Mouse (Mus musculus): ENCODE data around the gene Creb3l4.
A peak's percentile ranks its signal among the peaks of the same experiment; 100 is the strongest.

- TF ChIP-seq NELFE (IDR thresholded peaks at IDR 0.05; ENCODE audit: low read depth, low read length), result no peak
- no peak for TF ChIP-seq HCFC1 (IDR thresholded peaks at IDR 0.05; ENCODE audit: low read depth, low read length)
- no peak for TF ChIP-seq MAX (IDR thresholded peaks at IDR 0.05; ENCODE audit: low read length)
- no peak for TF ChIP-seq MEF2A (IDR thresholded peaks at IDR 0.05; ENCODE audit: extremely low read depth, insufficient replicate concordance, low read depth, low read length, poor library complexity, severe bottlenecking)
- no peak for TF ChIP-seq USF1 (IDR thresholded peaks at IDR 0.05; ENCODE audit: low read depth, low read length)
- TF ChIP-seq CHD2 (IDR thresholded peaks at IDR 0.05; ENCODE audit: low read length), result no peak
- TF ChIP-seq MYB (IDR thresholded peaks at IDR 0.05; ENCODE audit: low read depth, low read length), result no peak
- TF ChIP-seq CTCF (IDR thresholded peaks at IDR 0.05 in 2 of 3, conservative IDR thresholded peaks at IDR 0.05 in 1 of 3; ENCODE audit: control insufficient read depth in 1 of 3, insufficient read depth in 1 of 3, low read depth in 2 of 3, low read length in 3 of 3, poor library complexity in 1 of 3, severe bottlenecking in 1 of 3), result no peak
- TF ChIP-seq POLR2AphosphoS2 (IDR thresholded peaks at IDR 0.05; ENCODE audit: low read length), result peak; percentile 59; the same call in 1 of the 2 replicates
- no peak; the same call in 1 of the 2 replicates for TF ChIP-seq ZNF384 (IDR thresholded peaks at IDR 0.05; ENCODE audit: low read depth, low read length)
These were observed 33.3 kb downstream of the Creb3l4 start for GRCm38 (mm10) chr3:90209908-90210566.
